Mouse (Mus musculus): Measurements from ENCODE around the gene Ralgds.

DNA sequence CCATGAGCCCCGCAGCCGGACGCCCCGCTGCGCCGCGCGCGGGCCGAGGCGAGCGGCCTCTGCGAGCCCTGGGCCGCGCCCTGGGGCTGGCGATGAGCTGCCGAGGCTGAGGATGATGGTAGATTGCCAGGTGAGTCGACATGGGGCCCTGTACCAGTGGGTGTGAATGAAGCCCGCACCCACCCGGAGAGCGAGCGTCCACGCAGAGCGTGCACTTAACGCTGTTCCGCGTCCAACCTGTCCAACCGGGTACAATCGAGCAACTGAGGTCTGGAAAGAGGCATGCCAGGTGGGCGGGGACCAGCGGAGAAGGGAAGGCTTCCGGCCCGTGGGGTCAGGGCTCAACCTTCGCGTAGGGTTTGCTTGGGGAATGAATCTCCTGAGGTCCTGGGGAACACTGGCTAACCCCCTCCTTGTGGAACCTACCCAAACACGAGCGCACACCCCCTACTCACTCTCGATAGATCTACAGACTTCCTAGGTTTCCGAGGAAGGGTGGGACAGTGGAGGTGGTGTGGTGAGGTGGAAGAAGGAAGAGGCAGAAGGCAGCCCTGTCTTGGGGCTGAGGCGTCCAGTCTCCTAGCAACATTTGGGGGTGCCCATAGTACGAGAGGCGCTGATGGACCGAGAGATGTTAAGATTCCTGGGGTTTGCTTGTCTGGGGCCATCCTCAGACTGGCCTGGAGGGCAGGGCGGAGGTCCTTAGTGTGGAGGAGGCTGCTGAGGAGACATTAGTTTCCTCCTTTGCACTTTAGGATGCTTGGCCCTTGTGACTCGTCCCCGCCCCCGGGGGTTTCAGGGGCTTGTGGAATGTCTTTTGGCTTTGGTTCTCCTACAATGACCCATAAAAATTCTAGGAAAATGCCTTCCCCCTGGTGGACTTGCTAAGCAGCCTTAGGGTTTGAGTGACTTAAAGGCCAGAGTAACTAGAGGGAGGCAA is 776 bp downstream of the Ralgds start:
- TF ChIP-seq MYOG (IDR thresholded peaks at IDR 0.05; ENCODE audit: control insufficient read depth in 1 of 3, insufficient read depth in 1 of 3, insufficient read length in 2 of 3, low read depth in 2 of 3), result no peak
- no peak for TF ChIP-seq USF1 (IDR thresholded peaks at IDR 0.05; ENCODE audit: low read depth)
- no peak for TF ChIP-seq TCF12 (IDR thresholded peaks at IDR 0.05; ENCODE audit: insufficient read depth, poor library complexity, severe bottlenecking)
- no peak for TF ChIP-seq POLR2A (IDR thresholded peaks at IDR 0.05; ENCODE audit: insufficient read length, low read depth)
- TF ChIP-seq MYOD1 (IDR thresholded peaks at IDR 0.05; ENCODE audit: control insufficient read depth in 1 of 3, insufficient read length in 2 of 3, low read depth in 2 of 3), result no peak
- TF ChIP-seq MAX (IDR thresholded peaks at IDR 0.05; ENCODE audit: low read depth), result no peak
- TF ChIP-seq TCF3 (IDR thresholded peaks at IDR 0.05; ENCODE audit: insufficient read length, low read depth), result no peak
- TF ChIP-seq E2F4 (IDR thresholded peaks at IDR 0.05; ENCODE audit: insufficient read depth), result no peak
- TF ChIP-seq POLR2AphosphoS2 (IDR thresholded peaks at IDR 0.05; ENCODE audit: insufficient read length, low read depth), result no peak
- no peak for TF ChIP-seq CEBPB (IDR thresholded peaks at IDR 0.05; ENCODE audit: insufficient read depth, poor library complexity, severe bottlenecking)

Data from myocyte (in vitro differentiated cells).